Mouse (Mus musculus) neural tube, embryonic 14.5 days (tissue): ENCODE data around the gene Retnlb. TPM values are rescaled to one million over a fixed set of nuclear protein-coding genes. Genes with fewer than 3 reads are reported as not detected.

Experiments
- ATAC-seq: fragments of 200-750 bp; cut with Nextera tagmentation; 2 replicates; pipeline ENCODE4 v1.8.0; 2017; ENCODE audit warnings: low read depth, mild to moderate bottlenecking, moderate TSS enrichment, moderate library complexity
- H3K27ac ChIP-seq: fragments of 300-500 bp; sonication (generic); 2 replicates; pipeline ENCODE4 v1.5.1; 2014; ENCODE audit warnings: low read depth, mild to moderate bottlenecking, control low read depth, low read length, moderate library complexity, mixed read lengths
- H3K27me3 ChIP-seq: fragments of 300-500 bp; sonication (generic); 2 replicates; pipeline ENCODE4 v1.6.1; 2014; ENCODE audit warnings: low read length; ENCODE audit not compliant: control insufficient read depth, insufficient read depth
- H3K36me3 ChIP-seq: fragments of 300-500 bp; sonication (generic); 2 replicates; pipeline ENCODE4 v1.6.1; 2014; ENCODE audit warnings: low read length, mixed read lengths; ENCODE audit not compliant: control insufficient read depth, insufficient read depth
- H3K4me1 ChIP-seq: fragments of 300-500 bp; sonication (generic); 2 replicates; pipeline ENCODE4 v1.6.1; 2014; ENCODE audit warnings: low read length; ENCODE audit not compliant: control insufficient read depth, insufficient read depth
- H3K4me2 ChIP-seq: fragments of 300-500 bp; sonication (generic); 2 replicates; pipeline ENCODE4 v1.6.1; 2014; ENCODE audit warnings: mild to moderate bottlenecking, low read depth, low read length, control low read depth
- H3K4me3 ChIP-seq: fragments of 300-500 bp; sonication (generic); 2 replicates; pipeline ENCODE4 v1.5.1; 2014; ENCODE audit warnings: low read depth, low read length, control low read depth, mixed read lengths
- H3K9ac ChIP-seq: fragments of 300-500 bp; sonication (generic); replicated peaks from 2 replicates; pipeline ENCODE4 v1.6.1; 2014; ENCODE audit warnings: low read depth, mild to moderate bottlenecking, control low read depth, low read length, mixed read lengths
- H3K9me3 ChIP-seq: fragments of 300-500 bp; sonication (generic); 2 replicates; pipeline ENCODE4 v1.6.1; 2016; ENCODE audit warnings: low read length; ENCODE audit not compliant: control insufficient read depth
- WGBS: fragments of 180-500 bp; shearing (Covaris S2); extraction: QIAGEN DNeasy Blood & Tissue Kit; methylation state at CpG from one replicate; pipeline ENCODE4 v1.1.7; 2014; 5-methylcytosine and 5-hydroxymethylcytosine counted together
- polyA plus RNA-seq: library from polyadenylated mRNA; unstranded; fragments of >200 nt; fragmentation: Nextera tagmentation; extraction: Ambion mirVana; gene quantifications from 2 replicates; pipeline ENCODE4 v1.2.1, GENCODE M21; 2014

The Retnlb gene
- polyA plus RNA-seq, 1 experiment from 2014 or later, result not detected

GRCm38 (mm10) chr16:48805412-48805811 is 11.2 kb upstream of the Retnlb start:
- WGBS, result 64% methylated on average over 1 of the region's 1 CpGs
- Histone ChIP-seq H3K4me3 (no peak overlapping the region), H3K27ac (no peak overlapping the region), H3K9ac (no peak overlapping the region), H3K36me3 (no peaks in the 10 kb centered on the region), H3K27me3 (no peaks in the 10 kb centered on the region), H3K9me3 (no peaks in the 10 kb centered on the region), H3K4me2 (no peak overlapping the region), H3K4me1 (no peaks in the 10 kb centered on the region)
- ATAC-seq, result no peak

- 81% methylated on average over 1 of the region's 1 CpGs for WGBS
These were observed 10.1 kb upstream of the Retnlb start for GRCm38 (mm10) chr16:48806521-48806920.

GRCm38 (mm10) chr16:48809374-48809773 is 7.3 kb upstream of the Retnlb start:
- no peak for ATAC-seq
- H3K9ac ChIP-seq, result no peak overlapping the region
- H3K9me3 ChIP-seq, result no peaks in the 10 kb centered on the region
- H3K4me3 ChIP-seq, result no peak overlapping the region
- no peaks in the 10 kb centered on the region for H3K36me3 ChIP-seq
- WGBS, result 53% methylated on average over 2 of the region's 2 CpGs
- H3K27ac ChIP-seq, result no peak overlapping the region
- no peaks in the 10 kb centered on the region for H3K27me3 ChIP-seq
- no peaks in the 10 kb centered on the region for H3K4me1 ChIP-seq
- H3K4me2 ChIP-seq, result no peak overlapping the region

More at GRCm38 (mm10) chr16:48806521-48806920, 10.1 kb upstream of the Retnlb start:
- Histone ChIP-seq H3K9me3 (no peaks in the 10 kb centered on the region), H3K27me3 (no peaks in the 10 kb centered on the region), H3K4me1 (no peaks in the 10 kb centered on the region), H3K9ac (no peak overlapping the region), H3K27ac (no peak overlapping the region), H3K36me3 (no peaks in the 10 kb centered on the region), H3K4me3 (no peak overlapping the region), H3K4me2 (no peak overlapping the region)
- no peak for ATAC-seq

- Histone ChIP-seq H3K36me3 (no peaks in the 10 kb centered on the region), H3K9me3 (no peaks in the 10 kb centered on the region), H3K9ac (no peak overlapping the region), H3K4me2 (no peak overlapping the region), H3K4me1 (no peaks in the 10 kb centered on the region), H3K27ac (no peak overlapping the region), H3K4me3 (no peak overlapping the region), H3K27me3 (no peaks in the 10 kb centered on the region)
- WGBS, result 90% methylated on average over 7 of the region's 7 CpGs
- no peak for ATAC-seq
These were observed 4.7 kb upstream of the Retnlb start for GRCm38 (mm10) chr16:48811881-48812436.

- ATAC-seq, result no peak
- Histone ChIP-seq H3K4me3 (no peak overlapping the region), H3K27ac (no peak overlapping the region), H3K4me1 (no peaks in the 10 kb centered on the region), H3K4me2 (no peak overlapping the region), H3K9me3 (no peaks in the 10 kb centered on the region), H3K9ac (no peak overlapping the region), H3K27me3 (no peaks in the 10 kb centered on the region), H3K36me3 (no peaks in the 10 kb centered on the region)
- 95% methylated on average over 6 of the region's 6 CpGs for WGBS
These were observed 1.9 kb downstream of the Retnlb start for GRCm38 (mm10) chr16:48818524-48818923.

GRCm38 (mm10) chr16:48826474-48826873 is 9.8 kb downstream of the Retnlb start:
- no peak overlapping the region for H3K4me2 ChIP-seq
- H3K36me3 ChIP-seq, result no peaks in the 10 kb centered on the region
- WGBS, result 86% methylated on average over 3 of the region's 3 CpGs
- H3K9ac ChIP-seq, result no peak overlapping the region
- H3K4me3 ChIP-seq, result no peak overlapping the region
- ATAC-seq, result no peak
- H3K27me3 ChIP-seq, result no peaks in the 10 kb centered on the region
- no peak overlapping the region for H3K27ac ChIP-seq
- no peaks in the 10 kb centered on the region for H3K4me1 ChIP-seq
- no peaks in the 10 kb centered on the region for H3K9me3 ChIP-seq

- Histone ChIP-seq H3K27ac (no peak overlapping the region), H3K4me2 (no peak overlapping the region), H3K9ac (no peak overlapping the region), H3K4me1 (no peaks in the 10 kb centered on the region), H3K9me3 (no peaks in the 10 kb centered on the region), H3K27me3 (no peaks in the 10 kb centered on the region), H3K36me3 (no peaks in the 10 kb centered on the region), H3K4me3 (no peak overlapping the region)
- 61% methylated on average over 1 of the region's 1 CpGs for WGBS
- ATAC-seq, result no peak
These were observed 11.0 kb downstream of the Retnlb start for GRCm38 (mm10) chr16:48827625-48828024.

GRCm38 (mm10) chr16:48829060-48829459 is 12.4 kb downstream of the Retnlb start:
- Histone ChIP-seq H3K27me3 (no peaks in the 10 kb centered on the region), H3K9ac (no peak overlapping the region), H3K9me3 (no peaks in the 10 kb centered on the region), H3K4me2 (no peak overlapping the region), H3K27ac (no peak overlapping the region), H3K4me1 (no peaks in the 10 kb centered on the region), H3K4me3 (no peak overlapping the region), H3K36me3 (no peaks in the 10 kb centered on the region)
- ATAC-seq, result no peak
- 90% methylated on average over 4 of the region's 4 CpGs for WGBS

- no peaks in the 10 kb centered on the region for H3K36me3 ChIP-seq
- no peaks in the 10 kb centered on the region for H3K27me3 ChIP-seq
- ATAC-seq, result no peak
- H3K4me3 ChIP-seq, result no peak overlapping the region
- no peak overlapping the region for H3K9ac ChIP-seq
- no peaks in the 10 kb centered on the region for H3K9me3 ChIP-seq
- no peak overlapping the region for H3K27ac ChIP-seq
- 90% methylated on average over 7 of the region's 8 CpGs for WGBS
- no peak overlapping the region for H3K4me2 ChIP-seq
- H3K4me1 ChIP-seq, result no peaks in the 10 kb centered on the region
These were observed 15.4 kb downstream of the Retnlb start for GRCm38 (mm10) chr16:48832055-48832454.
